Mouse (Mus musculus): ENCODE measurements around the gene Mafg. TPM values are rescaled to one million over a fixed set of nuclear protein-coding genes. Genes with fewer than 3 reads are reported as not detected.

Mafg gene
- total and polyA plus RNA-seq, 3 experiments, result 17.0 to 63.7 (median 29.3) TPM

GRCm38 (mm10) chr11:120641255-120641654 lies 7.9 kb upstream of the Mafg start:
- TF ChIP-seq EP300 (IDR thresholded peaks at IDR 0.05; ENCODE audit: low read length) (no peak), IRF4 (IDR thresholded peaks at IDR 0.05; ENCODE audit: low read depth, low read length) (no peak), MAFK (IDR thresholded peaks at IDR 0.05; ENCODE audit: insufficient replicate concordance, low read length) (no peak), TCF12 (IDR thresholded peaks at IDR 0.05; ENCODE audit: low read depth, low read length) (no peak), JUN (IDR thresholded peaks at IDR 0.05; ENCODE audit: insufficient read depth, low read depth, low read length) (no peak), ZNF384 (IDR thresholded peaks at IDR 0.05; ENCODE audit: low read depth, low read length) (no peak), ZMIZ1 (IDR thresholded peaks at IDR 0.05; ENCODE audit: low read depth, low read length) (no peak), POLR2A (IDR thresholded peaks at IDR 0.05; ENCODE audit: low read depth, low read length) (no peak), E2F4 (IDR thresholded peaks at IDR 0.05; ENCODE audit: insufficient replicate concordance, low read depth, low read length) (no peak), SIN3A (IDR thresholded peaks at IDR 0.05; ENCODE audit: low read length) (no peak), ETS1 (conservative IDR thresholded peaks at IDR 0.05; ENCODE audit: low read depth, low read length) (no peak), MAZ (IDR thresholded peaks at IDR 0.05; ENCODE audit: low read depth, low read length) (no peak), JUND (conservative IDR thresholded peaks at IDR 0.05; ENCODE audit: low read depth, low read length) (no peak), TBP (conservative IDR thresholded peaks at IDR 0.05; ENCODE audit: low read depth, low read length) (no peak), RCOR1 (conservative IDR thresholded peaks at IDR 0.05; ENCODE audit: low read depth, low read length) (no peak), PAX5 (IDR thresholded peaks at IDR 0.05; ENCODE audit: low read length) (no peak), NELFE (IDR thresholded peaks at IDR 0.05; ENCODE audit: low read depth, low read length) (no peak), USF1 (IDR thresholded peaks at IDR 0.05; ENCODE audit: low read depth, low read length) (no peak)
- H3K4me1 ChIP-seq (ENCODE audit: control insufficient read depth in 1 of 2, insufficient read depth in 2 of 2), result peaks cover 13 to 39% of the 10 kb centered on the region in 2 experiments
- in situ Hi-C loops (cut with MboI; ENCODE audit: low pct_ligation_motif_present, low pct_unique_long_range_greater_than_20kb, low sequenced_read_pairs) (no loop called here), dilution Hi-C loops (cut with MboI; ENCODE audit: extremely low pct_ligation_motif_present, extremely low pct_unique_long_range_greater_than_20kb, low sequenced_read_pairs) (no loop called here)
- peaks cover 15 to 44% of the 10 kb centered on the region in 2 experiments for H3K36me3 ChIP-seq (replicated peaks in 1 of 2; ENCODE audit: control insufficient read depth in 1 of 2, insufficient read depth in 1 of 2, low read length in 1 of 2)
- H3K9me3 ChIP-seq (replicated peaks; ENCODE audit: low read length), result no peaks in the 10 kb centered on the region
- H3K27ac ChIP-seq (ENCODE audit: insufficient read depth, low read depth), result no peak overlapping the region
- no peak for DNase-seq (ENCODE audit: extremely low read depth)
- no peak overlapping the region for H3K4me2 ChIP-seq (ENCODE audit: insufficient read depth, low read depth, poor library complexity, severe bottlenecking)
- H3K79me2 ChIP-seq (replicated peaks; ENCODE audit: control insufficient read depth, extremely low read depth, insufficient read depth, poor library complexity, severe bottlenecking), result no peaks in the 10 kb centered on the region
- H3K4me3 ChIP-seq (replicated peaks in 1 of 3; ENCODE audit: low read depth in 2 of 3, low read length in 2 of 3, poor library complexity in 1 of 3), result no peak overlapping the region
- no peak overlapping the region for H3K9ac ChIP-seq (ENCODE audit: insufficient read depth, low read depth)
- no peaks in the 10 kb centered on the region for H3K27me3 ChIP-seq (replicated peaks)

DNA sequence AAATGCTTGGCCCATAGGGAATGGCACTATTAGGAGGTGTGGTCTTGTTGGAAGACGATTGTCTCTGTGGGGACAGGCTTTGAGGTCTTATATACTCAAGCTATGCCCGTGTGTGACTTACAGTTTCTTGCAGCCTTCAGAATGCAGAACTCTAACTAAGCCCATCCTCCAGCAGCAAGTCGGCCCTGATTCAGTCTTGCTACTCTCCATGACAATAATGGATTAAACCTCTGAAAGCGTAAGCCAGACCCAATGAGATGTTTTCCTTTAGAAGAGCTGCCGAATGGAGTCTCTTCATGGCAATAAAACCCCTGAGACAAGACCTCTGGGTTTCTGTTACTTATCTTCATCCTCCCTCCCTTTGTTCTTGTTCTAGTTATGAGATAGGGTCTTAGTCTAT lies 1.4 kb upstream of the Mafg start:
- Histone ChIP-seq H3K27ac (ENCODE audit: insufficient read depth, low read depth) (no peak overlapping the region), H3K79me2 (replicated peaks; ENCODE audit: control insufficient read depth, extremely low read depth, insufficient read depth, poor library complexity, severe bottlenecking) (peaks cover 25% of the 10 kb centered on the region), H3K4me1 (ENCODE audit: control insufficient read depth in 1 of 2, insufficient read depth in 2 of 2) (peaks cover 8 to 34% of the 10 kb centered on the region in 2 experiments), H3K9me3 (replicated peaks; ENCODE audit: low read length) (no peaks in the 10 kb centered on the region), H3K9ac (ENCODE audit: insufficient read depth, low read depth) (no peak overlapping the region), H3K4me3 (replicated peaks in 1 of 3; ENCODE audit: low read depth in 2 of 3, low read length in 2 of 3, poor library complexity in 1 of 3) (no peak overlapping the region), H3K27me3 (replicated peaks) (no peaks in the 10 kb centered on the region), H3K4me2 (ENCODE audit: insufficient read depth, low read depth, poor library complexity, severe bottlenecking) (no peak overlapping the region), H3K36me3 (replicated peaks in 1 of 2; ENCODE audit: control insufficient read depth in 1 of 2, insufficient read depth in 1 of 2, low read length in 1 of 2) (peaks cover 0 to 25% of the 10 kb centered on the region in 2 experiments)
- dilution Hi-C loops (cut with MboI; ENCODE audit: extremely low pct_ligation_motif_present, extremely low pct_unique_long_range_greater_than_20kb, low sequenced_read_pairs), result no loop called here
- no peak for TF ChIP-seq RAD21 (IDR thresholded peaks at IDR 0.05; ENCODE audit: low read depth, low read length)
- no peak for TF ChIP-seq ELF1 (IDR thresholded peaks at IDR 0.05; ENCODE audit: low read depth, low read length)
- no peak for TF ChIP-seq IRF4 (IDR thresholded peaks at IDR 0.05; ENCODE audit: low read depth, low read length)
- no peak for TF ChIP-seq HCFC1 (IDR thresholded peaks at IDR 0.05; ENCODE audit: low read depth, low read length)
- TF ChIP-seq PAX5 (IDR thresholded peaks at IDR 0.05; ENCODE audit: low read length), result no peak
- TF ChIP-seq KAT2A (IDR thresholded peaks at IDR 0.05; ENCODE audit: insufficient replicate concordance, low read length), result no peak
- TF ChIP-seq SMC3 (IDR thresholded peaks at IDR 0.05; ENCODE audit: low read depth, low read length), result no peak
- TF ChIP-seq POLR2AphosphoS2 (IDR thresholded peaks at IDR 0.05; ENCODE audit: low read depth, low read length), result no peak
- TF ChIP-seq UBTF (IDR thresholded peaks at IDR 0.05; ENCODE audit: low read depth, low read length), result no peak
- in situ Hi-C loops (cut with MboI; ENCODE audit: low pct_ligation_motif_present, low pct_unique_long_range_greater_than_20kb, low sequenced_read_pairs), result no loop called here
- no peak for DNase-seq (ENCODE audit: extremely low read depth)

Data from CH12.LX (cell line).